Mouse (Mus musculus): ENCODE data around the gene Ifngr2. TPM values are rescaled to one million over a fixed set of nuclear protein-coding genes. Genes with fewer than 3 reads are reported as not detected.

Gene Ifngr2
- polyA plus RNA-seq, 1 experiment from 2014 or later: 127 TPM

GRCm38 (mm10) chr16:91601693-91602092, 54.8 kb downstream of the Ifngr2 start:
- H3K9ac ChIP-seq (ENCODE audit: low read depth, low read length): no peak overlapping the region
- H3K4me1 ChIP-seq (ENCODE audit: control insufficient read depth, insufficient read depth, low read depth, low read length): peaks cover under 1% of the 10 kb centered on the region
- H3K9me3 ChIP-seq (ENCODE audit: control insufficient read depth, low read length): no peaks in the 10 kb centered on the region
- no peaks in the 10 kb centered on the region for H3K36me3 ChIP-seq (ENCODE audit: control insufficient read depth, insufficient read depth, low read length)
- 74% methylated on average over 9 of the region's 9 CpGs for WGBS
- no peak for ATAC-seq
- peaks cover 2% of the 10 kb centered on the region for H3K27me3 ChIP-seq (replicated peaks; ENCODE audit: control insufficient read depth, insufficient read depth, low read length)
- no peak overlapping the region for H3K27ac ChIP-seq (ENCODE audit: low read depth, low read length)
- H3K4me2 ChIP-seq (ENCODE audit: low read length): no peak overlapping the region
- H3K4me3 ChIP-seq (ENCODE audit: low read length): no peak overlapping the region

DNA sequence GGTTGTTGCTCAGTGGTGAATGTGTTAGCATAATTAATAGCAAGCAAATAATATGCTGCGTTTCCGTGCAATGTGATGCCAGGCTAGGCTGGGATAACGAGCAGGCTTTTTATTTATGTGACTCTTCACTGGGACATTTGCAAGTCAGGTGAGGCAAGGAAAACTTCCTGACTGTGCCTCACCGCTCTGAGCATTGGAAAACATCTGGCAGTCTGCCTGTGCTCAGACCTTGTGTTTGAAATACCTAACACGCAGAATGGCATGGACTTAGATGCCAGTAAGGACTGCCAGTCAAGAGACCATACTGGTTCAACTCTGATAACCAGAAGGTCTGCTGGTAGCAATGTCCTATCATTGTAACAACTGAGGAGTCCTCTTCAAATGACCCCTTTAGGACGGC, 58.3 kb downstream of the Ifngr2 start:
- H3K4me1 ChIP-seq (ENCODE audit: control insufficient read depth, insufficient read depth, low read depth, low read length): no peaks in the 10 kb centered on the region
- H3K9me3 ChIP-seq (ENCODE audit: control insufficient read depth, low read length): no peaks in the 10 kb centered on the region
- no peak overlapping the region for H3K4me2 ChIP-seq (ENCODE audit: low read length)
- no peak overlapping the region for H3K4me3 ChIP-seq (ENCODE audit: low read length)
- ATAC-seq: no peak
- no peaks in the 10 kb centered on the region for H3K36me3 ChIP-seq (ENCODE audit: control insufficient read depth, insufficient read depth, low read length)
- WGBS: 74% methylated on average over 6 of the region's 6 CpGs
- H3K27ac ChIP-seq (ENCODE audit: low read depth, low read length): no peak overlapping the region
- no peaks in the 10 kb centered on the region for H3K27me3 ChIP-seq (replicated peaks; ENCODE audit: control insufficient read depth, insufficient read depth, low read length)
- H3K9ac ChIP-seq (ENCODE audit: low read depth, low read length): no peak overlapping the region

GRCm38 (mm10) chr16:91606958-91607357, 60.1 kb downstream of the Ifngr2 start:
- no peaks in the 10 kb centered on the region for H3K36me3 ChIP-seq (ENCODE audit: control insufficient read depth, insufficient read depth, low read length)
- no peaks in the 10 kb centered on the region for H3K9me3 ChIP-seq (ENCODE audit: control insufficient read depth, low read length)
- no peaks in the 10 kb centered on the region for H3K27me3 ChIP-seq (replicated peaks; ENCODE audit: control insufficient read depth, insufficient read depth, low read length)
- no peak overlapping the region for H3K27ac ChIP-seq (ENCODE audit: low read depth, low read length)
- ATAC-seq: no peak
- 89% methylated on average over 8 of the region's 8 CpGs for WGBS
- no peak overlapping the region for H3K9ac ChIP-seq (ENCODE audit: low read depth, low read length)
- no peak overlapping the region for H3K4me2 ChIP-seq (ENCODE audit: low read length)
- no peak overlapping the region for H3K4me3 ChIP-seq (ENCODE audit: low read length)
- H3K4me1 ChIP-seq (ENCODE audit: control insufficient read depth, insufficient read depth, low read depth, low read length): no peaks in the 10 kb centered on the region

DNA sequence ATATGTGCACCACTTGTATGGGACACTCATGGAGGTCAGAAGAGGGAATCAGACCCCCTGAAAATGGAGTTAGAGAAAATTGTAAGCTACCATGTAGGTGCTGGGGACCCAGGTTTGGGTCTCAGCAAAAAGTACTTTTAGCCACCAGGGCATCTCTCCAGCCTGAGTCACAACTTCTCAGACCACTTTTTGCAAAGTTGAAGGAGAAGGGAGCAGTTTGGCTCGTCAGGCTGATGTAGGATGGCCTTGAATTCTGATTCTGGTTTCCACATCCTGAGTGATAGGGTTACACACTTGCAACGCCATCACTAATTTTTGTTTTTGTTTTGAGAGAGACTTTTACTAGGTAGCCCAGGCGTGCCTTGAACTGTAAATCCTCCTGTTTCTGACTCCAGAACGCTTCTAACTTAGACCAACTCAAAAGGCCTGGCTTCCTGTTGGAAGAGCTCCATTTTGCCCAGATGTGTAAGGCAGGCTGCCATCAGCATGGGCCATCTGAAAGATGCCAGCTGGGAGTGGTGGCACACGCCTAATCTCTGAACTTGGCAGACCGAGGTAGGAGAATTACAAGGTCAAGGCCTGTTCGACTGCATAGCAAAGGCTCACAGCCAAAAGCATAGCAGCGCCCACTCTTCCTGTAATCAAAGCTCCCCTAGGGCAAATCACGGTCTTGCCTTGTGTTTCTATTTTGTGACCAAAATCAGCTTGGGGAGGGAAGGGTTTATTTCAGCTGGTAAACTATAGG, 62.8 kb downstream of the Ifngr2 start:
- ATAC-seq: no peak
- Histone ChIP-seq H3K9ac (ENCODE audit: low read depth, low read length) (no peak overlapping the region), H3K4me2 (ENCODE audit: low read length) (no peak overlapping the region), H3K9me3 (ENCODE audit: control insufficient read depth, low read length) (no peaks in the 10 kb centered on the region), H3K27me3 (replicated peaks; ENCODE audit: control insufficient read depth, insufficient read depth, low read length) (no peaks in the 10 kb centered on the region), H3K4me1 (ENCODE audit: control insufficient read depth, insufficient read depth, low read depth, low read length) (no peaks in the 10 kb centered on the region), H3K4me3 (ENCODE audit: low read length) (no peak overlapping the region), H3K27ac (ENCODE audit: low read depth, low read length) (no peak overlapping the region), H3K36me3 (ENCODE audit: control insufficient read depth, insufficient read depth, low read length) (no peaks in the 10 kb centered on the region)
- WGBS: 68% methylated on average over 9 of the region's 9 CpGs

GRCm38 (mm10) chr16:91611248-91611647, 64.4 kb downstream of the Ifngr2 start:
- no peak overlapping the region for H3K27ac ChIP-seq (ENCODE audit: low read depth, low read length)
- no peaks in the 10 kb centered on the region for H3K27me3 ChIP-seq (replicated peaks; ENCODE audit: control insufficient read depth, insufficient read depth, low read length)
- no peaks in the 10 kb centered on the region for H3K9me3 ChIP-seq (ENCODE audit: control insufficient read depth, low read length)
- no peak for ATAC-seq
- 73% methylated on average over 11 of the region's 11 CpGs for WGBS
- no peaks in the 10 kb centered on the region for H3K4me1 ChIP-seq (ENCODE audit: control insufficient read depth, insufficient read depth, low read depth, low read length)
- no peak overlapping the region for H3K4me2 ChIP-seq (ENCODE audit: low read length)
- no peak overlapping the region for H3K9ac ChIP-seq (ENCODE audit: low read depth, low read length)
- H3K4me3 ChIP-seq (ENCODE audit: low read length): no peak overlapping the region
- H3K36me3 ChIP-seq (ENCODE audit: control insufficient read depth, insufficient read depth, low read length): no peaks in the 10 kb centered on the region

GRCm38 (mm10) chr16:91612525-91612924, 65.7 kb downstream of the Ifngr2 start:
- no peak overlapping the region for H3K9ac ChIP-seq (ENCODE audit: low read depth, low read length)
- H3K27ac ChIP-seq (ENCODE audit: low read depth, low read length): no peak overlapping the region
- H3K4me2 ChIP-seq (ENCODE audit: low read length): no peak overlapping the region
- H3K4me3 ChIP-seq (ENCODE audit: low read length): no peak overlapping the region
- 72% methylated on average over 5 of the region's 5 CpGs for WGBS
- H3K36me3 ChIP-seq (ENCODE audit: control insufficient read depth, insufficient read depth, low read length): no peaks in the 10 kb centered on the region
- no peaks in the 10 kb centered on the region for H3K9me3 ChIP-seq (ENCODE audit: control insufficient read depth, low read length)
- H3K27me3 ChIP-seq (replicated peaks; ENCODE audit: control insufficient read depth, insufficient read depth, low read length): no peaks in the 10 kb centered on the region
- ATAC-seq: no peak
- H3K4me1 ChIP-seq (ENCODE audit: control insufficient read depth, insufficient read depth, low read depth, low read length): no peaks in the 10 kb centered on the region

DNA sequence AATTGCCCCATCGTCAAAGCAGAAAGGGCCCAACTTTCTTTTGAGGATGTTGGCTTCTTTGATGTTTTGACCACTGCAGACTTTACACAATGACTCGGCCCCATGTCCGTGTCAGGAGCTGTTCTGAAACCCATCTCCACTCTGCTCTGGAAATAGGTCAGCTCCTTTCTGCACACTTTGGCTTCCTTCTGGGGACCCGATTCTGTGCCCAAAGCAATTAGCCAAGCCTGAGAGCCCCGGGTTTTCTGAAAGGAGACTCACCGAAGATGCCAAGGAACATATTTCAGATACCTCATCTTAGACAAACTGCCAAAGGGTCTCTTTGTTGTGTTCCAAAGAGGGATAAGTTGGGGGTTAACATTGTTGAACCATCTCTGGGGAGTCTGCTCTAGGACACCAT, 67.7 kb downstream of the Ifngr2 start:
- Histone ChIP-seq H3K4me2 (ENCODE audit: low read length) (no peak overlapping the region), H3K27me3 (replicated peaks; ENCODE audit: control insufficient read depth, insufficient read depth, low read length) (no peaks in the 10 kb centered on the region), H3K4me1 (ENCODE audit: control insufficient read depth, insufficient read depth, low read depth, low read length) (peaks cover 6% of the 10 kb centered on the region), H3K36me3 (ENCODE audit: control insufficient read depth, insufficient read depth, low read length) (no peaks in the 10 kb centered on the region), H3K9me3 (ENCODE audit: control insufficient read depth, low read length) (no peaks in the 10 kb centered on the region), H3K27ac (ENCODE audit: low read depth, low read length) (no peak overlapping the region), H3K9ac (ENCODE audit: low read depth, low read length) (no peak overlapping the region), H3K4me3 (ENCODE audit: low read length) (no peak overlapping the region)
- 86% methylated on average over 6 of the region's 6 CpGs for WGBS
- ATAC-seq: no peak

Small RNA genes lying within 50 kb of the gene (microRNA-seq; reads per million reads assigned to microRNA genes)
- gene Mir6367: not detected

Other genes starting within 250 kb of the Ifngr2 start
- gene Ifnar2, start 174.3 kb upstream of the Ifngr2 start, polyA plus RNA-seq (2015; fragmentation: Nextera tagmentation; extraction: Ambion mirVana): 40.6 and 41.7 TPM in 2 replicates
- not detected in 2 replicates for gene Gm21970, start 155.4 kb upstream of the Ifngr2 start, polyA plus RNA-seq (2015; fragmentation: Nextera tagmentation; extraction: Ambion mirVana)
- 14.8 and 16.7 TPM in 2 replicates for gene Il10rb, start 140.9 kb upstream of the Ifngr2 start, polyA plus RNA-seq (2015; fragmentation: Nextera tagmentation; extraction: Ambion mirVana)
- gene Ifnar1, start 61.8 kb upstream of the Ifngr2 start, polyA plus RNA-seq (2015; fragmentation: Nextera tagmentation; extraction: Ambion mirVana): 42.7 and 49.2 TPM in 2 replicates
- 114 and 131 TPM in 2 replicates for gene Tmem50b, start 50.7 kb downstream of the Ifngr2 start, polyA plus RNA-seq (2015; fragmentation: Nextera tagmentation; extraction: Ambion mirVana)
- 5.8 and 6.5 TPM in 2 replicates for gene Dnajc28, start 72.0 kb downstream of the Ifngr2 start, polyA plus RNA-seq (2015; fragmentation: Nextera tagmentation; extraction: Ambion mirVana)
- gene Gart, start 99.9 kb downstream of the Ifngr2 start, polyA plus RNA-seq (2015; fragmentation: Nextera tagmentation; extraction: Ambion mirVana): 58.6 and 61.2 TPM in 2 replicates
- 89.4 and 94.5 TPM in 2 replicates for gene Son, start 100.4 kb downstream of the Ifngr2 start, polyA plus RNA-seq (2015; fragmentation: Nextera tagmentation; extraction: Ambion mirVana)
- 19.4 and 21.5 TPM in 2 replicates for gene Donson, start 141.7 kb downstream of the Ifngr2 start, polyA plus RNA-seq (2015; fragmentation: Nextera tagmentation; extraction: Ambion mirVana)
- gene Cryzl1, start 181.9 kb downstream of the Ifngr2 start, polyA plus RNA-seq (2015; fragmentation: Nextera tagmentation; extraction: Ambion mirVana): 105 and 115 TPM in 2 replicates
- 49.6 and 52.7 TPM in 2 replicates for gene Itsn1, start 182.2 kb downstream of the Ifngr2 start, polyA plus RNA-seq (2015; fragmentation: Nextera tagmentation; extraction: Ambion mirVana)

Measured in hindbrain, embryonic 16.5 days (tissue).